ENCODE assay signal across 17 mouse cellular contexts in the genomic region with DNA sequence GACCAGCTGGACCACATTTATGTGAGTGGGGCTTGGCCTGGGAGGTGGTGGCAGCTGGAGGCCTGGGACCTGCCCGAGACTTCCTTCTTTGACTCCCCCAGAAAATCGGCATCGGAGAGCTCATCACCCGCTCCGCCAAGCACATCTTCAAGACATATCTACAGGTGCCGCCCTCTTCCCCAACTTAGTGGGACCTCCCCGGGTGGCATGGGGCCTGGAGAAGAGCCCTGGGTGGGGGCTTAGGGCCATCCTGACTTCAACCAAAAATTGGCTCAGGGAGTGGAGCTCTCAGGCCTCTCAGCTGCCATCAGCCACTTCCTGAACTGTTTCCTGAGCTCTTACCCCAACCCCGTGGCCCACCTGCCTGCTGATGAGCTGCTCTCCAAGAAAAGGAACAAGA. TPM values are rescaled to one million over a fixed set of nuclear protein-coding genes. Genes with fewer than 3 reads are reported as not detected.
"Had no signal": no experiment of that assay in that cellular context is flagged by ENCODE, and none has a peak within 500 bp of the region (broad histone marks: within the 10 kb centered on the region; RNA-seq: fewer than 3 reads in every experiment).

No protein-coding gene starts in this region.

- H3K9ac ChIP-seq: kidney, embryonic 15.5 days; limb, embryonic 15.5 days; liver, embryonic 12.5 days; lung, embryonic 14.5 days; midbrain, embryonic 15.5 days; neural tube, embryonic 12.5 days had no signal

- H3K4me1 ChIP-seq: kidney, embryonic 15.5 days; limb, embryonic 15.5 days; liver, embryonic 12.5 days; midbrain, embryonic 10.5 days; midbrain, embryonic 15.5 days; neural tube, embryonic 12.5 days had no signal

- H3K4me2 ChIP-seq: kidney, embryonic 15.5 days; limb, embryonic 15.5 days; liver, embryonic 12.5 days; lung, embryonic 14.5 days; midbrain, embryonic 15.5 days; neural tube, embryonic 12.5 days had no signal

- ATAC-seq: liver, embryonic 12.5 days; midbrain, embryonic 15.5 days had no signal

- DNase-seq: kidney, adult 2 months; kidney, postnatal 14 days; layer of hippocampus, postnatal 36 days; lung, embryonic 14.5 days; lung, postnatal 10 days; lung, postnatal 4 days; right cerebral cortex, postnatal 4 days; spleen, adult 18-20 months; thymus, postnatal 36 days had no signal

- H3K9me3 ChIP-seq: kidney, embryonic 15.5 days; limb, embryonic 15.5 days; liver, embryonic 12.5 days; midbrain, embryonic 10.5 days; midbrain, embryonic 15.5 days; neural tube, embryonic 12.5 days had no signal

- H3K27me3 ChIP-seq: kidney, embryonic 15.5 days; limb, embryonic 15.5 days; liver, embryonic 12.5 days; midbrain, embryonic 15.5 days; neural tube, embryonic 12.5 days had no signal

- H3K4me3 ChIP-seq: kidney, embryonic 15.5 days; limb, embryonic 15.5 days; liver, embryonic 12.5 days; midbrain, embryonic 10.5 days; midbrain, embryonic 15.5 days; neural tube, embryonic 12.5 days had no signal

- H3K27ac ChIP-seq: kidney, embryonic 15.5 days; limb, embryonic 15.5 days; liver, embryonic 12.5 days; midbrain, embryonic 10.5 days; midbrain, embryonic 15.5 days; neural tube, embryonic 12.5 days had no signal

RNA-seq across cellular contexts. Expression of a gene that starts 45.5 kb away (rescaled TPM):
- total RNA-seq: monocyte, adult 5-6 weeks; neutrophil, adult 5-6 weeks had no signal
